Mouse (Mus musculus): ENCODE results near the gene Nipa2. TPM values are rescaled to one million over a fixed set of nuclear protein-coding genes. Genes with fewer than 3 reads are reported as not detected.

Nipa2 gene
- polyA plus RNA-seq (2016; fragmentation: Nextera tagmentation; extraction: Ambion mirVana) = 34.7 and 39.3 TPM in 2 replicates

DNA sequence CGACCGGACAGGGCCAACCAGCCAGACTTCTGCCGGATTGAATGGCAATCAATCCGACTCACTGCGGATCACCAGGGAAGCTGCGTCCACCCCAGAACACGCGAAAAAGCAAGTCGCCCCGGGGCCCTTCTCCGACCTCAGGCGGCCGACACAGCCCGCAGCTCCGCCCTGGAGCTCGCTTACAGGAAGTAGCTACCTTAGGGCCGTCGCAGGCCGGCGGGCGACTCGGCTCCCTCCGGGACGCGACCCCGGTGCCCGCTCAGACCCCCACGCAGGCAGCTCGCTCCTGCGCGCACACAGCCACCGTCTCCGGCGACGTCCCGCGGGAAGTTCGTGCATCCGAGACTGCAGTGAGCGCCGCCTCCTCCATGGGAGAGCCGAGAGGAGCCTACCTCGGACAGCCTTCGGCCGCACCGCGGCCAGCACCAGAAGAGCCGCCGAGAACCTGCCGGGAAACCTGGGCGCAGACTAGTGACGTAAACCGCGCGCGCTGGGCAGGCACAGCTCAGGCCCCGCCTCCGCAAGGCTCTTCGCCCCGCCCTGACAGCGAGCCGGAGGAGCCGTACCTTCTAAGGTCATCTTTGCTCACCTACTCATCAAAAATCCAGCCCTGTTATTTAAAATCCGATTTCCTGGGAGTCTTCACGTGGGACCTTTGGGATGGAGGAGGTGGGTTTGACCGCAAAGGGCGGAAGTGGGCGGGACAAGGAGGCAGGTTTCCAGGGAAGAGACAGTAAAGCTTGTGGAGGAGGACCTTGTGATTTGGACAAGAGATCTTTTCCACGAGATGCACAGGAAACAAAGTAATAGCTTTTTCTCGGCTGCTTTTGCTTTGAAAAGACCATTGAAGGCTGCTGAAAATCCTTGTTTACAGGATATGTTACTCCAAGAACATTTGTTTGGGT is at the start of gene Nipa2:
Gene Nipa2 (minus strand): TSS at position 473 of the 905 bp plus-strand sequence.
- Histone ChIP-seq H3K27ac (peak within 1 kb of the TSS; percentile 96), H3K36me3 (peaks cover 26% of the 10 kb centered on the region), H3K27me3 (ENCODE audit: insufficient read depth, poor library complexity, severe bottlenecking) (no peaks in the 10 kb centered on the region), H3K4me1 (replicated peaks) (peaks cover 27% of the 10 kb centered on the region), H3K4me3 (peak within 1 kb of the TSS; percentile 93), H3K9me3 (no peaks in the 10 kb centered on the region)
- DNase-seq (ENCODE audit: low spot score) = peak; percentile 94
- under 1% methylated on average over 70 of the region's 70 CpGs for WGBS

DNA sequence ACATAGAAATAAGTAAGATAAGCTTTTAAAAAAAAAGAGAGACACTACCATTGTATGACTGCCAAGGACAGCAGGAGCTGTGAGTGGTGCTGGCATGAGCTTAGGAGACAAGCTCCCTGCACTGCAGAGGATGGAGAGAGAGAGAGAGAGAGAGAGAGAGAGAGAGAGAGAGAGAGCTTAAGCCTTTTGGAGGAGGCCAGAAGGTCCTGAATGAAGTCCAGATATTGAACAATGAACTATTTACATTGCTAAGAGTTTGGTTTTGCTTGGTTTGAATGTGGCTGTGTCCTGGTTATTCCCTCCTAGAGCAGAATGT is 48.7 kb upstream of the Nipa2 start:
- no peak overlapping the region for H3K27ac ChIP-seq
- H3K4me1 ChIP-seq (replicated peaks) = no peaks in the 10 kb centered on the region
- DNase-seq (ENCODE audit: low spot score) = no peak
- no peaks in the 10 kb centered on the region for H3K27me3 ChIP-seq (ENCODE audit: insufficient read depth, poor library complexity, severe bottlenecking)
- H3K36me3 ChIP-seq = no peaks in the 10 kb centered on the region
- no peaks in the 10 kb centered on the region for H3K9me3 ChIP-seq
- H3K4me3 ChIP-seq = no peak overlapping the region

DNA sequence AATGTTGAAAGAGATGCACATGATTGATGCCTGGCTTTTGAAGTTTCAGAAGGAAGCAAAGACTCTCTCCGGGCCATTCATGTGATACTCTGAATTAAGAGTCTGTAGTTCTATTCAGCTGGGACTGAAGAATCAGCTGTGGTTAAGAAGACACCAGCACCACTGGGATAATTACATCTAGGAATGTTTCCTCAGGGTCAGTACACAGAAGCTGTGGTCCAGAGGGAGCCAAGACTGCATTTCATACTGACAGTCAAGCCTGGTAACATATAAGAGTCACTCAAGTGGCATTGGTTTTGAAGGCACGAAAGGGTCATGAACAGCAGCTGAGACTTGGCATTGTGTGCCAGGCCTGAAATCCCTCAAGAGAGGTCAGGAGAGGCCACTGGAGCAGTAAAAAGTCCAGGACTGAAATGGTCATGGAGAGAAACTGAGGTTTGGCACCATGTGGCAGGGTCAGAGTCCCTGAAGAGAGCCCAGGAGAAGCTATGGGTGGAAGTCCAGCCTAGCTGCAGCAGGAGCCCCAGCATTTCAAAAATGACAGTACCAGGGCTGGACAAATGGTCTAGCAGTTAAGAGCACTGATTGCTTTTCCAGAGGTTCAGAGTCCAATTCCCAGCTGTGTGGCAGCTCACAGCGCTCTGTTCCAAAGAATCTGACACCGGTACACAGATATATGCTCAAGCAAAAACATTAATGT is 48.2 kb upstream of the Nipa2 start:
- Histone ChIP-seq H3K36me3 (no peaks in the 10 kb centered on the region), H3K4me1 (replicated peaks) (no peaks in the 10 kb centered on the region), H3K27me3 (ENCODE audit: insufficient read depth, poor library complexity, severe bottlenecking) (no peaks in the 10 kb centered on the region), H3K27ac (no peak overlapping the region), H3K9me3 (no peaks in the 10 kb centered on the region), H3K4me3 (no peak overlapping the region)
- no peak for DNase-seq (ENCODE audit: low spot score)
- 85% methylated on average over 4 of the region's 4 CpGs for WGBS

DNA sequence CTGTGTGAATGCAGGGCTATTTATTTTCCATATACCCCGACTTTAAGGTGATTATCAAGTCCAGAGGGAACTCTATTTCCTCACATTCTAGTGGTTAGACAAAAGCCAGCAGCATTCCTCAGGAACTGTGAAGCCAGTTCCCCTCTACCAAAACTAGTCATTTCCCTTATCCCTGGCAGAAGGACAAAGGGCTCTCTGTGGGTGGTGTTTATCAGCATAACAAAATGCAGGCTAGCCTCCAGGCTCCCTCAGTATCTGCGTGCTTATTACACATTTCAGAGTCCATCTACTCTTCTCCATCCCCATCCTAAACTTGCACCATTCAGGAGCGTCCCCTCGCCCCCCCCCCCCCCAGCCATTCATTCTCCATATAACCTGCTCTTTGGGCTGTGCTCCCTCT is 36.7 kb upstream of the Nipa2 start:
- WGBS = 8% methylated on average over 4 of the region's 4 CpGs
- no peak for DNase-seq (ENCODE audit: low spot score)
- H3K4me3 ChIP-seq = no peak overlapping the region

DNA sequence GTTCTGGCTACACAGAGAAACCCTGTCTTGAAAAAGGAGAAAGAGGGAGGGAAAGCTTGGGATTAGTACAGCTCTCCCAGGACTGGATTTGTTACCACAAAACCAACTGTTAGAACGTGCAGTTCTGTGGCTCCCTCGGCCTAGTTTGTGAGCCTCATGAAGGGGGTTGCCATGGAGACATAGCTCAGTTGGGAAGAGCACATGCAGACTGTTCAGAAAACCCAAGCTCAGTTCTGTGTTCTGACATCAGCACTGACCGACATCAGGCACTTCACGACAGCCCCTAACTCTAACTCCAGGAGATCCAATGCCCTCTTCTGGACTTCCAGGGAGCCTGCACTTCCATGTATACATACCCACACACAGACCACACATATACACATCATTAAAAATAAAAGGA is 32.7 kb upstream of the Nipa2 start:
- DNase-seq (ENCODE audit: low spot score) = no peak
- Histone ChIP-seq H3K27me3 (ENCODE audit: insufficient read depth, poor library complexity, severe bottlenecking) (no peaks in the 10 kb centered on the region), H3K27ac (no peak overlapping the region)

More for the DNA sequence above, 36.7 kb upstream of the Nipa2 start:
- peaks cover 9% of the 10 kb centered on the region for H3K4me1 ChIP-seq (replicated peaks)
- no peaks in the 10 kb centered on the region for H3K9me3 ChIP-seq
- H3K27ac ChIP-seq = peak overlapping the region; percentile 40
- H3K36me3 ChIP-seq = no peaks in the 10 kb centered on the region
- no peaks in the 10 kb centered on the region for H3K27me3 ChIP-seq (ENCODE audit: insufficient read depth, poor library complexity, severe bottlenecking)

DNA sequence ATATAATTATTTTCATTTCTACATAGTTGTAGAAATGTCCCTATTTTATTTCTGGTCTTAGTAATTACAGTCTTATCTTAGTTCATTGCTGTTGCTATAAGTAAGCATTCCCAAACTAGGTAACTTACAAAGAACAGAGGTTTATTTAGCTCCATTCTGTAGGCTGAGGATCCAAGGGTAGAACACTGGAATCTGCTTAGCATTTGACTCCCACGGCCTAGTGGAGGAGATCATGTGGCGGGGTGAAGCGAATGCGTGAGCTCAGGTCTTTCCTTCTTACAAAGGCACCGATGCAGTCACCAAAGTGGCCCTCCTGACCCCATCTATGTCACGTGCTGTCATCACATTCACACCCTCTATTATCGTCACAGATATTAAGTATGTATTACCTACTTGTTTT is 29.6 kb upstream of the Nipa2 start:
- Histone ChIP-seq H3K36me3 (peaks cover 3% of the 10 kb centered on the region; the same call in 1 of the 2 replicates), H3K9me3 (no peaks in the 10 kb centered on the region), H3K4me1 (replicated peaks) (no peaks in the 10 kb centered on the region), H3K4me3 (no peak overlapping the region), H3K27ac (no peak overlapping the region), H3K27me3 (ENCODE audit: insufficient read depth, poor library complexity, severe bottlenecking) (no peaks in the 10 kb centered on the region)
- no peak for DNase-seq (ENCODE audit: low spot score)
- WGBS = 93% methylated on average over 7 of the region's 7 CpGs

More for the DNA sequence above, 32.7 kb upstream of the Nipa2 start:
- Histone ChIP-seq H3K4me3 (no peak overlapping the region), H3K9me3 (no peaks in the 10 kb centered on the region), H3K4me1 (replicated peaks) (peaks cover 9% of the 10 kb centered on the region), H3K36me3 (no peaks in the 10 kb centered on the region)
- WGBS = 56% methylated on average over 4 of the region's 4 CpGs

DNA sequence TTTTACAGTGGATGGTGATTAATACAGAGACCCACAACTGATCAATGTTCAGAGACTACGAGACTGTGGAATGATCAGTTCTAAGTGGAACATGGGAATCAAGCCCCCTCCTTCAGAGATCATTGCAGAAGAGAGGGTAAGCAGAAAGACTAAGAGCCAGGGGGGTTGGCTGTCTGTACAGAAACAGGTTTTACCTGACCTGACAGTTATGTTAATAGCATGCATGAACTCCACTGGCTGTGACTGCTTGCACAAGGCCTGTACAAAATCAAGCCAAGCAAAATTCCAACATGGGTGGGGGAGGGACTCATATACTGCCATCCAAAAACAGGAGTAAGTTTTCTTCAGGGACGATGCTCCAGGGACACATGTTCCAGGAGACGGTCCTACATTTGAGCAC is 28.9 kb upstream of the Nipa2 start:
- H3K36me3 ChIP-seq = peaks cover 3% of the 10 kb centered on the region; the same call in 1 of the 2 replicates
- no peaks in the 10 kb centered on the region for H3K27me3 ChIP-seq (ENCODE audit: insufficient read depth, poor library complexity, severe bottlenecking)
- no peaks in the 10 kb centered on the region for H3K4me1 ChIP-seq (replicated peaks)
- 93% methylated on average over 3 of the region's 3 CpGs for WGBS
- no peak overlapping the region for H3K27ac ChIP-seq
- no peaks in the 10 kb centered on the region for H3K9me3 ChIP-seq
- H3K4me3 ChIP-seq = no peak overlapping the region
- DNase-seq (ENCODE audit: low spot score) = no peak

DNA sequence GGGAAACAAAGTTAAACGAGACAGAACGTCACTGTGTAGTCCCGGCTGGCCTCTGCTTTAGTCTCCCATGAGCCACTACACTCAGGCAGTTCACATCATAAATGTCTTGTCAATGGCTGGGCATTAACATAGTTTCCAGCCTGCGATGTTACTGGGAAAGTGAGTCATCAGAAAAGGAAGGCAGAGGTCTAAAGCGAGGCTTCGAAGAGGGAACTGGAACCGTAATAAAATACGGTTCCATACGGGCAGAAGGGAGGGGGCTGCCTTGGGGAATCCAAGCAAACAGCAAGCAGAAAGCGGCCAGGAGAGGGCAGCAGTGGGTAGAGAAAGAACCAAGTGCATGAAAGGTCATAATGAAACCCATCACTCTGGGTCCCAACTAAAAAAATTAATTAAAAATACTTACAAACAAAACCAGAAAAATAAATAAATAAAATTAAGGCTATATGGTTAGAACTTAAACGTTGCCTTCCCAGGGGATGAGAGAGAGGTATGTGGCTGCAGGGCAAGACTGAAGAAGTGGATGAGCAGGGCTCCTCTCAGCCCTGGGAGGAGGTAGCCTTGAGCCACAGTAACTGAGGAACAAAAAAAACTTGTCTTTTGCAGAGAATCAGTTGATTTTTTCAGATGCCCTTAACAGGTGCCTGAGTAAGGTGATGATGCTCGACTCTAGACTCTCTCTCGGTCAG is 24.4 kb upstream of the Nipa2 start:
- Histone ChIP-seq H3K4me1 (replicated peaks) (no peaks in the 10 kb centered on the region), H3K9me3 (no peaks in the 10 kb centered on the region), H3K27ac (no peak overlapping the region), H3K4me3 (peak overlapping the region; percentile 21; the same call in 1 of the 2 replicates), H3K36me3 (peaks cover 9% of the 10 kb centered on the region), H3K27me3 (ENCODE audit: insufficient read depth, poor library complexity, severe bottlenecking) (no peaks in the 10 kb centered on the region)
- DNase-seq (ENCODE audit: low spot score) = peak; percentile 78
- WGBS = 44% methylated on average over 13 of the region's 13 CpGs

DNA sequence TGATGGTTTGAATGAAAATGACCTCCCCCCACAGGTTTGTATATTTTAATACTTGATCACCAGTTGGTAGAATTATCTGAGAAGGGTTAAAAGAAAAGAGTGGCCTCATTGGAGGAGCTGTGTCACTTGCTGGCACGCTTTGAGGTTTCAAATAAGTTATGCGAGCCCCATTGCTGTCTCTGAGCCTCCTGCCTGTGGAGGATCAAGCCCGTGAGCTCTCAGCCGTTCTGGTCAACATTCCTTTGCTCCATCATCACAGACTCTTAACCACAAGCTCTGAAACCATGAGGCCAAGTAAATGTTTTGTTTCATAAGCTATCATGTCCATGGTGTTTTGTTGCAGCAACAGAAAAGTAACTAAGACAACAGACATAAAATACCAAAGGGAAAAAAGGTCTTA is 22.5 kb upstream of the Nipa2 start:
- WGBS = 78% methylated on average over 4 of the region's 4 CpGs
- Histone ChIP-seq H3K36me3 (peaks cover 19% of the 10 kb centered on the region), H3K27me3 (ENCODE audit: insufficient read depth, poor library complexity, severe bottlenecking) (no peaks in the 10 kb centered on the region), H3K9me3 (no peaks in the 10 kb centered on the region), H3K27ac (no peak overlapping the region), H3K4me3 (no peak overlapping the region), H3K4me1 (replicated peaks) (no peaks in the 10 kb centered on the region)
- no peak for DNase-seq (ENCODE audit: low spot score)

DNA sequence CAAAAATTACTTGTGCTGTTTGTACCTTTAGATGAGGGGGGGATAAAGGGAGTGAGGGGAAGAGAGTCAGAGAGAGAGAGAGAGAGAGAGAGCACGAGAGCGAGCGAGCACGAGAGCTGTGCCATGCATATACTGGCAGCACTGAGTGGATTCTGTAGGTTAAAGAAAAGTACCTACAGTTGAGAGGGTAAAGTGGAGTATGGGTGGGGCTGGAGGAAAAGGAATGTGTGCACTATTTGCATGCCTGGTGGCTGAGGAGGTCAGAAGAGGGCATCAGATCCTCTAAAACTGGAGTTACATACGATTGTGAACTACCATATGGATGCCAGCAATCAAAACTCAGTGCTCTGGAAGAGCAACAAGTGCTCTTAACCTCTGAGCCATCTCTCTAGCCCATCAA is 20.8 kb upstream of the Nipa2 start:
- Histone ChIP-seq H3K9me3 (no peaks in the 10 kb centered on the region), H3K4me3 (no peak overlapping the region), H3K27me3 (ENCODE audit: insufficient read depth, poor library complexity, severe bottlenecking) (no peaks in the 10 kb centered on the region), H3K4me1 (replicated peaks) (no peaks in the 10 kb centered on the region), H3K36me3 (peaks cover 33% of the 10 kb centered on the region), H3K27ac (no peak overlapping the region)
- WGBS = 89% methylated on average over 5 of the region's 5 CpGs
- no peak for DNase-seq (ENCODE audit: low spot score)

DNA sequence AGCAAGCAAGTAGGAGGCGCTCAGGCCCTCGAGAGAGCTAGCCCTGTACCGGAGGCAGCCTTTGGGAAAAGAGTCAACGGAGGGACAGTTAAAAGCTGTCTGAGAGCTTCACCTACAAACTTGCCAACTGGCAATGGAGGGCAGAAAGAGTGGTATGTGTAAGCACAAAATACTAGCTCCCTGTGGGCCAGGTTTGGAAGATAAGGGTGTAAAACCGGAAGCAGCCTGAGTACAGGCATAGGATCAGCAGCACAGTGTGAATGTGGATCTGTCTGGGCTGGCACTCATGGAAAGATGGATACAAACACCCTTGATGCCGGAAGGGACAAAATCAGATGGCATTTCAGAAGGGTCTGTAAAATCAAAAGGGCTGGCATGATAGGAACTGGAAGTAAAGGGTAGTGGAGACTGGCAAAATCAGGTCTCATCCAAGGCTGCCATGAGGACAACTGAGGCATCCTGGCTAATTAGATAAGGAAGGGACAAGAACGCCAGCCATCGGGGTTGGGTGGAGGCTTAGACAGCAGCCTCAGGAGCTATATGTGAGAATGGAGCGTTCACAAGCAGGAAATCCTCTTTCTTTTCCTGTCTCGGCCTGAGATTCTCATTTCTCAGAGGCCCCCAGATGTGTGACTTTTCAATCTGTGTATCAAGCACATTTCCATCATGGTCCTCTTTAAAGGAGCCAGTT is 19.9 kb upstream of the Nipa2 start:
- Histone ChIP-seq H3K9me3 (no peaks in the 10 kb centered on the region), H3K27me3 (ENCODE audit: insufficient read depth, poor library complexity, severe bottlenecking) (no peaks in the 10 kb centered on the region), H3K36me3 (peaks cover 34% of the 10 kb centered on the region), H3K4me1 (replicated peaks) (no peaks in the 10 kb centered on the region), H3K27ac (no peak overlapping the region), H3K4me3 (no peak overlapping the region)
- WGBS = 89% methylated on average over 10 of the region's 10 CpGs
- DNase-seq (ENCODE audit: low spot score) = no peak

DNA sequence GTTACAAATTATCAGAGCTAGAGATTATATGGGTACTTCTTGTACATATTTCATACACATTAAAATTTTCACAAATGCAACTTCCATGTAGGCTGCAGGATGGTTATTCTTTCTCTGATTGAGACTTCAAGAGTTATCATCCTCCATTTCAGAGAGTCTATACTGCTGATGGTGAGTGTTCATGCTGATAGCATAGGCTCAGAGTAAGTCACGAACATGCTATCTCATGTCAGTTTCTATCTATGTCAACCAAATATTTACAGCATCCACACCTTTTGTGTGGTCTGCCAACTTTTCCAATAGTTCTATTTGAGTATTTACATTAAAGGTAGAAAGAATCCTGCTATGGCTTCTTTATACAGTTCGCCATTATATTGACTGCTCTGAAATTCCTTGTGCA is 19.2 kb upstream of the Nipa2 start:
- Histone ChIP-seq H3K4me1 (replicated peaks) (no peaks in the 10 kb centered on the region), H3K27me3 (ENCODE audit: insufficient read depth, poor library complexity, severe bottlenecking) (no peaks in the 10 kb centered on the region)
- 91% methylated on average over 2 of the region's 2 CpGs for WGBS

More for the DNA sequence above, 19.2 kb upstream of the Nipa2 start:
- Histone ChIP-seq H3K27ac (no peak overlapping the region), H3K4me3 (no peak overlapping the region), H3K36me3 (peaks cover 34% of the 10 kb centered on the region), H3K9me3 (no peaks in the 10 kb centered on the region)
- DNase-seq (ENCODE audit: low spot score) = no peak
